Mouse (Mus musculus) liver, embryonic 14.5 days (tissue): ENCODE data around the gene Smim12.

Experiments
- CTCF ChIP-seq: IDR thresholded peaks from 2 replicates; pipeline ENCODE4 v1.5.1; 2016; ENCODE audit warnings: antibody characterized with exemption, low read depth, control low read depth
- EP300 ChIP-seq: IDR thresholded peaks from 2 replicates; pipeline ENCODE4 v1.6.1; 2016; ENCODE audit warnings: antibody characterized with exemption, low read depth

DNA sequence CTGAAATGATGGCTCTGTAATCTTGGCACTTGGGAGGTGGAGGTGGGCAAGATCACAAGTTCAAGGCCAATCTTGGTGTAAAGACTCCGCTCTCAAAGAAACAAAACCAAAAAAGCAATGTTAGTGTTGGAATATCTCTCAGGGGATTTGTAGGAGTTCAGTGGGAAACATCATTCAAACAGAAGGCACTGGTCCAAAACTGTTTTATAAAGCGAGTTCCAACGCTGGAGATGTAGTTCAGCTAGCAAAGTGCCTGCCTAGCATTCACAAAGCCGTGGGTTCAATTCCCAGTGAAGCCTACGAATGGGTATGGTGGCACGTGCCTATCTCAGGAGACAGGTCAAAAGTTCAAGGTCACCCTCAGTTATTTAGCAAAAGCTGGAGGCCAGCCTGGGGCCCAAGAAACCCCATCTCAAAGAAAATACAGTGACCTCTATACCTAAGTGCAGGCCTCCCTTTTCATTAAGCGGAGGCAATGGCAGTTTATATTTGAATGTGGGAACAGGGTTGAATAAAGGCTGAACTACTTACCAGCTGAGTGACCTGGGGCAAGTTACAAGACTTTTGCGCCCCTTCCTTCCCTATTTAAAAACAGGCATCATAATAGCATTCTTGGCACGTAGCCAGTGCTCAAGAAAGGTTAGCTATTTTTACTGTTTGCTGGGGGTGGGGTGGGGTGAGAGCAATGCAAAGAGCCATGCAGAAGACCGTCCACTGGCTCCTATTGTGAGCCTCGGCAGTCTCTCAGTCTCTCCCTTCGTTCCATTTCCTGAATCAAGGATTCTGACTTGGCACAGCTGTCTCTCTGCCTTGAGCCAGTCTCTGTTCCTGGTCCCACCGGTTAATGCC lies 42.6 kb upstream of the Smim12 start:
- TF ChIP-seq CTCF (no peak), EP300 (no peak)
